Mouse (Mus musculus) right cerebral cortex, postnatal 10 days (tissue): ENCODE results near the gene Epb41l4b.

Experiments used
- DNase-seq, 2 experiments: peaks; one replicate each; pipeline ENCODE4 v3.0.0; 2021; ENCODE audit warnings: low spot score in 2 of 2

The Epb41l4b gene

DNA sequence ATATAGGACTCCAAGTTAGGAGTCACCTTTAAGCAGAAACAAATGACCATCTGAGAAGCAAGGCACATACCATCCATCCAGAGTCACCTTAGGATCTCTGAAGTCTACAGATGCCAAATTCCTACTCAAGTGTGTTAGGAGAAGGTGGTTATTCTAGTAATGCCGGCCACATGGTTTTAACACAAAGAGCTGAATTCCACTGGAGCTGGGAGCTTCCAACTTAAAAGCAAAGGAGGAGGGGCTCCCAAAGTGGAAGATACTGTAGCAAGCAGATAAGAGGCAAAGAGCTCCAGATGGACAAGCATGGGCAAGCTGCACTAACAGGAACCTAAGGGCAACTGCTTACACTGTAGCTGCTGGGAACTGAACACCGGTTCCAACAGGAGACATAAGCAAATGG is 76.3 kb downstream of the Epb41l4b start:
- DNase-seq = no peak

GRCm38 (mm10) chr4:57065273-57065672 is 78.0 kb downstream of the Epb41l4b start:
- peak; percentile 63 to 81 for DNase-seq

DNA sequence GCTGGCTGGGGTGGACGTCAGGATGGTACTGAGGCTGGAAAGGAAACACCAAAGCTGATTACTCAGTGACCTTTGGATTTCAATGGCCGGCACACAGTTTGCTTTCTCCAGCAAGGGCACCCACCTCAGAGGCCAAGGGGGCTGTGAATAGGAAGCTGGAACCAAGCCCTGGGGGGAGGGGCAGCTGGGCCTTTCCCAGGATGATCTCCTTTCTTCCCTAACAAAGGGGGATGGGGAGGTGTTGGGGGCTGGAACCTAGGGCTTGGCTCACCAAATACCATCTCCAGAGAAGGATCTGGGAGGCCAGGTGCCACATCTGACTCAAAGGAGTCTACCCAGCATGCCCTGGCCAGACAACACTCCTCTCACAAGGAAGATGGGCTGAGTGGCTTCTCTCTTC is 78.4 kb downstream of the Epb41l4b start:
- DNase-seq = no peak

GRCm38 (mm10) chr4:57060319-57060831 is 82.9 kb downstream of the Epb41l4b start:
- DNase-seq = no peak

- no peak for DNase-seq
Measured at GRCm38 (mm10) chr4:57058623-57059022, 84.6 kb downstream of the Epb41l4b start.

- DNase-seq = no peak
Measured at GRCm38 (mm10) chr4:57057637-57058036, 85.6 kb downstream of the Epb41l4b start.

- DNase-seq = no peak
Measured at GRCm38 (mm10) chr4:57055635-57056034, 87.6 kb downstream of the Epb41l4b start.

- DNase-seq = no peak
Measured at GRCm38 (mm10) chr4:57049281-57049921, 93.8 kb downstream of the Epb41l4b start.

- DNase-seq = peak in 1 of 2 experiments; percentile 32
Measured at GRCm38 (mm10) chr4:57048566-57048965, 94.7 kb downstream of the Epb41l4b start.

DNA sequence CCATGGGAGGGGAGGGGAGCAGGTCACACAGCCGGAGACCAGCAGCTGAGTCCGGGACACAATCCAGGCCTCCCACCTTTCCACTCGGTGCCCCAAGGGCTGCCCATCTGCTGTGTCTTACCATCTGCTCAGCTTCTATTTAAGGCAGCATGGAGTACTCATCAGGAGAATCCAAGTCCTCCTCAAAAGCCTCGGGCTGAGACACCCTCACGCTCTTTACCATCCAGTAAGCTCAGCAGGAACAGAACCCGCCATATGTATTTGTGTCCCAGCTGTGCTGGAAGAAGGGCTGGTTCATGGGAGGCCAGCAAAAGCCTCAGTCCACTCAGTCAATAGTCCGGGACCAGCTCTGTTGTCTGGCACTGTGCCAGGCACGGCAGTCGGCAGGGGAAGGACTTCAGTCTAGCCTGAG is 97.1 kb downstream of the Epb41l4b start:
- DNase-seq = peak; percentile 45

GRCm38 (mm10) chr4:57043621-57044020 is 99.6 kb downstream of the Epb41l4b start:
- DNase-seq = no peak

DNA sequence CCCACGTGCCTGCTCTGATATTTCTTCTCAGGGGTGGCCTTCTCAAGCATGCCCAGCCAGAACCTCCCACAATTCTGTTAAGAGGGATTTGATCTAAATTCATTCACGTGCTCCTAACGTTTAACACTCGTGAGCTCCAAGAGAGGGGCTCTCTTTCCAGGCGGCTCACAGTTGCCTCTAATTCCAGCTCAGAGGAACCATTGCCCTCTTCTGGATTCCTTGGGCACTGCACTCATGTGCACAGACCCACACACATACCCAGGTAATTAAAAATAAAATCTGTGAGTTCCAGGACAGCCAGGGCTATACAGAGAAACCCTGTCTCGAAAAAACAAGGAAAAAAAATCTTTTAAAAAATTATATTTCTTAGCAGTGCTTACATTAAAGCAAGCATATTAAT is 101.6 kb downstream of the Epb41l4b start:
- DNase-seq = no peak

DNA sequence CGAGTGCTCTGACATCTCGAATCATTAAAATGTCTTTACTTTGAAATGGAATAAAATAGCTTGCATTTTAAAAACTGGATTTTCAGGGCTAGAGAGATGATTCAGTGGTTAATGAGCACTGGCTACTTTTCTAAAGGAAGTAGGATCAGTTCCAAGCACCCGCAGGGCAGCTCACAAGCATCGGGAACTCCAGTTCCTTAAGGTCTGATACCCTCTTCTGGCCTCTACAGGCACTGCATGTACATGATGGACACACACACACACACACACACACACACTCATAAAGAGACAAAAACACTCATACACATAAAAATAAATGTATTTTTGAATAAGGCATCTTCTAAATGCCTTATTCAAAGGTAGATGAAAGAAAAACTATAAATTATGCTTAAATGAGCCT is 102.0 kb downstream of the Epb41l4b start:
- DNase-seq = no peak

GRCm38 (mm10) chr4:57040481-57040880 is 102.8 kb downstream of the Epb41l4b start:
- no peak for DNase-seq

GRCm38 (mm10) chr4:57039127-57040031 is 103.9 kb downstream of the Epb41l4b start:
- peak; percentile 41 to 51 for DNase-seq

- DNase-seq = peak in 1 of 2 experiments; percentile 27
Measured at GRCm38 (mm10) chr4:57037554-57037953, 105.7 kb downstream of the Epb41l4b start.

- no peak for DNase-seq
Measured at GRCm38 (mm10) chr4:57034169-57034568, 109.1 kb downstream of the Epb41l4b start.

DNA sequence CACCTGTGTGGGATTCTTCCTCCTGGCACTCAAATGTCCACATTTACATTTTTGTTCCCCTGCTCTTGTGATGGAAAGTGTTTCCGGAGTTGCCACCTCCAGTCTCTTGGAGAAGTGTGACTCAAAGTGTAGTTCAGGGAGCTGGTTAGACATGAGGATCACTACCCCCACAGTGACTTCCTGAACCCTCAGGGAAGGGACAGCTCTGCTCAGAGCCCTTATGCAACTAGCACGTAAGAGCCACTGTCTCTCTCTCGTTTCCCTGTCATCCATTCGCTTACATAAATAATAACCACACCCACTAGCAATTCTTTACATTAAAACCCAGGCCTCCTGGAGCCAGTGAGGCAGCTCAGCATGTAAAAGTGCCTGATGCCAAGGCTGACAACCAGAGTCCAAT is 111.8 kb downstream of the Epb41l4b start:
- DNase-seq = no peak

DNA sequence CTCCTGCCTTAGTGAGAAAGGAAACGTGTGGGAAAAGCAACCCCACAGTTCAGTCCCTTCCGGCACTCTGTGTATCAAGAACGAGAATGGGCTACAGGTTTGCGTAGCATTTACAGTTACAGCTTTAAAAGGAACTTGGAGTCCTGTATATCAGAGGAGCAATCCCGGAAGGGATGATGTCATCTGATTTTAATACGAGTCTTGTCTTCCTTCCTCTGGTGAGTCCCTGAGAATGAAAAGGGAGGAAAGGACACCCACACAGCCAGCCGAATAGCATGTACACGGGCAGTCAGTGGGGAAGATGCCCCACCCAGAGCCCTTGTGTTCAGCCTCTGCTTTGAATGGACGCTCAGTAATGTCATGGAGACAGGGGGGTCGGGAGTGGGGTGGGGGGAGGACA is 115.3 kb downstream of the Epb41l4b start:
- DNase-seq = no peak

- DNase-seq = no peak
Measured at GRCm38 (mm10) chr4:57023527-57023926, 119.7 kb downstream of the Epb41l4b start.

DNA sequence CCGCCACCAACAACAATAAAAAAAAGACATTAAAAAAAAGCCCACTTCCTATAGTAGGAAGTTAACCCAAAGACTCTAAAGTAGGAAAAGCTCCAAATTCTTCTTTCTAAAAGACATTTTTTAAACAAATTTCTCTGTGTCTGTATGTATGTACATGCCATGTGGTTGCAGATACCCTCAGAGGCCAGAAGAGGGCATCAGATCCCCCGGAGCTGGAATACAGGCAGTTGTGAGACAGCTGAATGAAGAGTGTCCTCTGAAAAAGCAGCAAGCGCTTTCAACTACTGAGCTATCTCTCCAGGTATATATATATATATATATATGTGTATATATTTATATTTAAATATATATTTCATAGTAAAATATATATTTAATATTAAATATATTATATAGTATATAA is 121.9 kb downstream of the Epb41l4b start:
- DNase-seq = no peak

DNA sequence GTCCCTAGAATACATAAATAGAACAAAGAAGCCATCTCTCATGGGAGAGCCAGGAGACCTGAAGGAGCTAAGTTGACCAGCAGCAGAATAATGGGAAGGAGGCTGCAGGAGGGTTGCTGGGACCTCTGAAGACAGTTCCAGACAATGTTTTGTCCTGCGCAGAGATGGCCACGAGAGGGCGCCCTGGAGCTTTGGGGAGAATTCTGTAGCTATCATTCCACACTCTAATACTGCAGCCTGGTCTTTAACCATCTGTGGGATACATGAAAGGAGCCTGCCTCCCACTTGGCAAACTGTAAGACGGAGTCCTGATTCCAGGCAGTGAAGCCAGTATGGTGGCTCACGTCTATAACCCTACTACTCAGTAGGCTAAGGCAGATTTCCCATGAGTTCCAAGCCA is 126.0 kb downstream of the Epb41l4b start:
- DNase-seq = peak; percentile 49 to 76
